Mouse (Mus musculus) hindbrain, embryonic 16.5 days (tissue): ENCODE results near the gene Ankrd33b. TPM values are rescaled to one million over a fixed set of nuclear protein-coding genes. Genes with fewer than 3 reads are reported as not detected.

Experiments
- ATAC-seq: fragments of 200-750 bp; cut with Nextera tagmentation; 2 replicates; pipeline ENCODE4 v1.8.0; 2017; ENCODE audit warnings: moderate TSS enrichment, moderate library complexity
- H3K27ac ChIP-seq: fragments of 300-500 bp; sonication (generic); 2 replicates; pipeline ENCODE4 v1.5.1; 2014; ENCODE audit warnings: low read depth, mild to moderate bottlenecking, control low read depth, low read length, moderate library complexity
- H3K27me3 ChIP-seq: fragments of 300-500 bp; sonication (generic); replicated peaks from 2 replicates; pipeline ENCODE4 v1.6.1; 2014; ENCODE audit warnings: low read length; ENCODE audit not compliant: control insufficient read depth, insufficient read depth
- H3K36me3 ChIP-seq: fragments of 300-500 bp; sonication (generic); 2 replicates; pipeline ENCODE4 v1.6.1; 2014; ENCODE audit warnings: mild to moderate bottlenecking, low read length, moderate library complexity, mixed read lengths; ENCODE audit not compliant: control insufficient read depth, insufficient read depth
- H3K4me1 ChIP-seq: fragments of 300-500 bp; sonication (generic); 2 replicates; pipeline ENCODE4 v1.6.1; 2014; ENCODE audit warnings: low read depth, low read length; ENCODE audit not compliant: control insufficient read depth, insufficient read depth
- H3K4me2 ChIP-seq: fragments of 300-500 bp; sonication (generic); 2 replicates; pipeline ENCODE4 v1.6.1; 2014; ENCODE audit warnings: mild to moderate bottlenecking, low read length, control low read depth, moderate library complexity
- H3K4me3 ChIP-seq: fragments of 300-500 bp; sonication (generic); 2 replicates; pipeline ENCODE4 v1.5.1; 2014; ENCODE audit warnings: mild to moderate bottlenecking, low read length, control low read depth, moderate library complexity
- H3K9ac ChIP-seq: fragments of 300-500 bp; sonication (generic); 2 replicates; pipeline ENCODE4 v1.6.1; 2014; ENCODE audit warnings: low read depth, mild to moderate bottlenecking, control low read depth, low read length, moderate library complexity
- H3K9me3 ChIP-seq: fragments of 300-500 bp; sonication (generic); 2 replicates; pipeline ENCODE4 v1.6.1; 2014; ENCODE audit warnings: mild to moderate bottlenecking, low read length, moderate library complexity; ENCODE audit not compliant: control insufficient read depth
- WGBS: fragments of 180-500 bp; shearing (Covaris S2); extraction: QIAGEN DNeasy Blood & Tissue Kit; methylation state at CpG from one replicate; pipeline ENCODE4 v1.1.7; 2014; 5-methylcytosine and 5-hydroxymethylcytosine counted together
- polyA plus RNA-seq: library from polyadenylated mRNA; unstranded; fragments of >200 nt; fragmentation: Nextera tagmentation; extraction: Ambion mirVana; gene quantifications from 2 replicates; pipeline ENCODE4 v1.2.1, GENCODE M21; 2015

Ankrd33b gene
- polyA plus RNA-seq, 1 experiment from 2014 or later: 0.98 TPM

GRCm38 (mm10) chr15:31258693-31259439 is 108.7 kb downstream of the Ankrd33b start:
- Histone ChIP-seq H3K27ac (no peak overlapping the region), H3K9me3 (no peaks in the 10 kb centered on the region), H3K9ac (no peak overlapping the region), H3K4me3 (no peak overlapping the region), H3K4me1 (peaks cover 3% of the 10 kb centered on the region; the same call in 1 of the 2 replicates), H3K27me3 (no peaks in the 10 kb centered on the region), H3K4me2 (no peak overlapping the region), H3K36me3 (no peaks in the 10 kb centered on the region)
- 84% methylated on average over 18 of the region's 18 CpGs for WGBS
- no peak for ATAC-seq

- H3K27ac ChIP-seq: no peak overlapping the region
Measured at GRCm38 (mm10) chr15:31258029-31258692, 109.4 kb downstream of the Ankrd33b start.

GRCm38 (mm10) chr15:31257329-31257728 is 110.2 kb downstream of the Ankrd33b start:
- H3K27ac ChIP-seq: no peak overlapping the region
- no peaks in the 10 kb centered on the region for H3K27me3 ChIP-seq
- ATAC-seq: no peak
- no peak overlapping the region for H3K4me3 ChIP-seq
- no peak overlapping the region for H3K4me2 ChIP-seq
- no peaks in the 10 kb centered on the region for H3K36me3 ChIP-seq
- H3K9me3 ChIP-seq: no peaks in the 10 kb centered on the region
- peaks cover 5% of the 10 kb centered on the region for H3K4me1 ChIP-seq
- H3K9ac ChIP-seq: no peak overlapping the region
- 89% methylated on average over 1 of the region's 1 CpGs for WGBS

More at GRCm38 (mm10) chr15:31258029-31258692, 109.4 kb downstream of the Ankrd33b start:
- no peak for ATAC-seq
- no peaks in the 10 kb centered on the region for H3K9me3 ChIP-seq
- H3K4me1 ChIP-seq: peaks cover 3% of the 10 kb centered on the region; the same call in 1 of the 2 replicates
- H3K36me3 ChIP-seq: no peaks in the 10 kb centered on the region
- no peak overlapping the region for H3K4me2 ChIP-seq
- H3K27me3 ChIP-seq: no peaks in the 10 kb centered on the region
- no peak overlapping the region for H3K4me3 ChIP-seq
- no peak overlapping the region for H3K9ac ChIP-seq
- WGBS: 80% methylated on average over 21 of the region's 21 CpGs

GRCm38 (mm10) chr15:31255762-31256161 is 111.8 kb downstream of the Ankrd33b start:
- 86% methylated on average over 6 of the region's 6 CpGs for WGBS
- H3K9me3 ChIP-seq: no peaks in the 10 kb centered on the region
- H3K9ac ChIP-seq: no peak overlapping the region
- no peaks in the 10 kb centered on the region for H3K27me3 ChIP-seq
- H3K36me3 ChIP-seq: no peaks in the 10 kb centered on the region
- no peak overlapping the region for H3K4me2 ChIP-seq
- peaks cover 6% of the 10 kb centered on the region for H3K4me1 ChIP-seq
- H3K4me3 ChIP-seq: no peak overlapping the region
- ATAC-seq: no peak
- no peak overlapping the region for H3K27ac ChIP-seq

- Histone ChIP-seq H3K4me2 (no peak overlapping the region), H3K4me3 (no peak overlapping the region), H3K4me1 (peaks cover 6% of the 10 kb centered on the region), H3K27me3 (no peaks in the 10 kb centered on the region), H3K9ac (no peak overlapping the region), H3K27ac (no peak overlapping the region), H3K9me3 (no peaks in the 10 kb centered on the region), H3K36me3 (no peaks in the 10 kb centered on the region)
- WGBS: 83% methylated on average over 9 of the region's 9 CpGs
- ATAC-seq: no peak
Measured at GRCm38 (mm10) chr15:31254939-31255535, 112.5 kb downstream of the Ankrd33b start.

- no peaks in the 10 kb centered on the region for H3K36me3 ChIP-seq
- ATAC-seq: no peak
- H3K9me3 ChIP-seq: no peaks in the 10 kb centered on the region
- H3K9ac ChIP-seq: no peak overlapping the region
- H3K27me3 ChIP-seq: no peaks in the 10 kb centered on the region
- H3K4me3 ChIP-seq: no peak overlapping the region
- H3K4me1 ChIP-seq: peaks cover 6% of the 10 kb centered on the region
- WGBS: 84% methylated on average over 4 of the region's 4 CpGs
- no peak overlapping the region for H3K4me2 ChIP-seq
- H3K27ac ChIP-seq: no peak overlapping the region
Measured at GRCm38 (mm10) chr15:31253963-31254362, 113.6 kb downstream of the Ankrd33b start.

GRCm38 (mm10) chr15:31253380-31253779 is 114.1 kb downstream of the Ankrd33b start:
- Histone ChIP-seq H3K36me3 (no peaks in the 10 kb centered on the region), H3K4me3 (no peak overlapping the region), H3K27me3 (no peaks in the 10 kb centered on the region), H3K9ac (no peak overlapping the region), H3K4me2 (no peak overlapping the region), H3K4me1 (peaks cover 6% of the 10 kb centered on the region), H3K27ac (no peak overlapping the region), H3K9me3 (no peaks in the 10 kb centered on the region)
- no peak; the same call in 1 of the 2 replicates for ATAC-seq
- 71% methylated on average over 8 of the region's 8 CpGs for WGBS

GRCm38 (mm10) chr15:31252590-31253311 is 114.8 kb downstream of the Ankrd33b start:
- Histone ChIP-seq H3K4me3 (no peak overlapping the region), H3K4me2 (no peak overlapping the region), H3K4me1 (peaks cover 6% of the 10 kb centered on the region), H3K27me3 (no peaks in the 10 kb centered on the region), H3K9me3 (no peaks in the 10 kb centered on the region), H3K9ac (no peak overlapping the region), H3K36me3 (no peaks in the 10 kb centered on the region), H3K27ac (no peak overlapping the region)
- WGBS: 67% methylated on average over 16 of the region's 16 CpGs
- ATAC-seq: no peak

- H3K36me3 ChIP-seq: no peaks in the 10 kb centered on the region
- no peak overlapping the region for H3K9ac ChIP-seq
- H3K4me2 ChIP-seq: no peak overlapping the region
- ATAC-seq: no peak
- H3K4me1 ChIP-seq: peaks cover 8% of the 10 kb centered on the region
- H3K9me3 ChIP-seq: no peaks in the 10 kb centered on the region
- no peaks in the 10 kb centered on the region for H3K27me3 ChIP-seq
- H3K27ac ChIP-seq: no peak overlapping the region
- no peak overlapping the region for H3K4me3 ChIP-seq
- 89% methylated on average over 6 of the region's 6 CpGs for WGBS
Measured at GRCm38 (mm10) chr15:31251189-31251588, 116.3 kb downstream of the Ankrd33b start.
